Mouse (Mus musculus) stomach, embryonic 15.5 days (tissue): ENCODE results near the gene Agpat4. TPM values are rescaled to one million over a fixed set of nuclear protein-coding genes. Genes with fewer than 3 reads are reported as not detected.

Experiments used
- ATAC-seq: fragments of 200-750 bp; cut with Nextera tagmentation; 2 replicates; pipeline ENCODE4 v1.8.0; 2017; ENCODE audit warnings: low read depth, moderate number of reproducible peaks, moderate TSS enrichment; ENCODE audit not compliant: insufficient read depth, low FRiP score
- H3K27ac ChIP-seq: fragments of 300-500 bp; sonication (generic); 2 replicates; pipeline ENCODE4 v1.5.1; 2015; ENCODE audit warnings: mild to moderate bottlenecking, inconsistent platforms
- H3K27me3 ChIP-seq: fragments of 300-500 bp; sonication (generic); replicated peaks from 2 replicates; pipeline ENCODE4 v1.6.1; 2015; ENCODE audit warnings: inconsistent platforms
- H3K36me3 ChIP-seq: fragments of 300-500 bp; sonication (generic); 2 replicates; pipeline ENCODE4 v1.6.1; 2015; ENCODE audit warnings: inconsistent platforms
- H3K4me1 ChIP-seq: fragments of 300-500 bp; sonication (generic); 2 replicates; pipeline ENCODE4 v1.6.1; 2015; ENCODE audit warnings: inconsistent platforms
- H3K4me2 ChIP-seq: fragments of 300-500 bp; sonication (generic); 2 replicates; pipeline ENCODE4 v1.6.1; 2015; ENCODE audit warnings: mild to moderate bottlenecking, inconsistent platforms
- H3K4me3 ChIP-seq: fragments of 300-500 bp; sonication (generic); replicated peaks from 2 replicates; pipeline ENCODE4 v1.5.1; 2015; ENCODE audit warnings: inconsistent platforms
- H3K9ac ChIP-seq: fragments of 300-500 bp; sonication (generic); 2 replicates; pipeline ENCODE4 v1.6.1; 2015; ENCODE audit warnings: inconsistent platforms
- H3K9me3 ChIP-seq: fragments of 300-500 bp; sonication (generic); 2 replicates; pipeline ENCODE4 v1.6.1; 2016; ENCODE audit warnings: inconsistent platforms
- WGBS: fragments of 180-500 bp; shearing (Covaris S2); methylation state at CpG from one replicate; pipeline ENCODE4 v1.1.7; 2015; 5-methylcytosine and 5-hydroxymethylcytosine counted together
- polyA plus RNA-seq: library from polyadenylated mRNA; unstranded; fragments of >200 nt; fragmentation: Nextera tagmentation; extraction: Ambion mirVana; gene quantifications from 2 replicates; pipeline ENCODE4 v1.2.1, GENCODE M21; 2015

The Agpat4 gene
- polyA plus RNA-seq, 1 experiment from 2014 or later = 32.5 TPM

GRCm38 (mm10) chr17:12150970-12151369 is 32.5 kb downstream of the Agpat4 start:
- H3K4me1 ChIP-seq = no peaks in the 10 kb centered on the region
- ATAC-seq = peak; percentile 56; the same call in 1 of the 2 replicates
- H3K27ac ChIP-seq = no peak overlapping the region
- 0 out of 2 replicates have a peak, but pooled peaks cover 6% of the 10 kb centered on the region for H3K36me3 ChIP-seq
- no peak overlapping the region for H3K4me2 ChIP-seq
- H3K9me3 ChIP-seq = no peaks in the 10 kb centered on the region
- 95% methylated on average over 2 of the region's 2 CpGs for WGBS
- no peak overlapping the region for H3K9ac ChIP-seq
- H3K27me3 ChIP-seq = no peaks in the 10 kb centered on the region
- H3K4me3 ChIP-seq = no peak overlapping the region

GRCm38 (mm10) chr17:12154260-12154659 is 35.8 kb downstream of the Agpat4 start:
- H3K4me2 ChIP-seq = no peak overlapping the region
- no peaks in the 10 kb centered on the region for H3K27me3 ChIP-seq
- H3K9ac ChIP-seq = no peak overlapping the region
- H3K27ac ChIP-seq = no peak overlapping the region
- no peaks in the 10 kb centered on the region for H3K9me3 ChIP-seq
- WGBS = 65% methylated on average over 2 of the region's 2 CpGs
- H3K4me1 ChIP-seq = no peaks in the 10 kb centered on the region
- no peak overlapping the region for H3K4me3 ChIP-seq
- ATAC-seq = no peak
- 0 out of 2 replicates have a peak, but pooled peaks cover 6% of the 10 kb centered on the region for H3K36me3 ChIP-seq

- Histone ChIP-seq H3K4me1 (no peaks in the 10 kb centered on the region), H3K9me3 (no peaks in the 10 kb centered on the region), H3K4me2 (no peak overlapping the region), H3K36me3 (0 out of 2 replicates have a peak, but pooled peaks cover 6% of the 10 kb centered on the region), H3K9ac (no peak overlapping the region), H3K4me3 (no peak overlapping the region), H3K27ac (no peak overlapping the region), H3K27me3 (no peaks in the 10 kb centered on the region)
- ATAC-seq = no peak
- WGBS = 83% methylated on average over 6 of the region's 6 CpGs
Measured at GRCm38 (mm10) chr17:12155236-12155635, 36.7 kb downstream of the Agpat4 start.

- no peak overlapping the region for H3K4me2 ChIP-seq
- H3K9ac ChIP-seq = no peak overlapping the region
- H3K27me3 ChIP-seq = no peaks in the 10 kb centered on the region
- 0 out of 2 replicates have a peak, but pooled peaks cover 6% of the 10 kb centered on the region for H3K36me3 ChIP-seq
- H3K4me3 ChIP-seq = no peak overlapping the region
- no peak overlapping the region for H3K27ac ChIP-seq
- no peaks in the 10 kb centered on the region for H3K4me1 ChIP-seq
- H3K9me3 ChIP-seq = no peaks in the 10 kb centered on the region
- no peak for ATAC-seq
- WGBS = 84% methylated on average over 4 of the region's 4 CpGs
Measured at GRCm38 (mm10) chr17:12155872-12156271, 37.4 kb downstream of the Agpat4 start.

- 0 out of 2 replicates have a peak, but pooled peaks cover 6% of the 10 kb centered on the region for H3K36me3 ChIP-seq
- no peaks in the 10 kb centered on the region for H3K4me1 ChIP-seq
- H3K9ac ChIP-seq = no peak overlapping the region
- no peak overlapping the region for H3K4me3 ChIP-seq
- H3K27me3 ChIP-seq = no peaks in the 10 kb centered on the region
- 82% methylated on average over 3 of the region's 3 CpGs for WGBS
- no peak for ATAC-seq
- H3K9me3 ChIP-seq = no peaks in the 10 kb centered on the region
- no peak overlapping the region for H3K4me2 ChIP-seq
- no peak overlapping the region for H3K27ac ChIP-seq
Measured at GRCm38 (mm10) chr17:12156661-12157060, 38.2 kb downstream of the Agpat4 start.

GRCm38 (mm10) chr17:12157203-12157602 is 38.7 kb downstream of the Agpat4 start:
- Histone ChIP-seq H3K9me3 (no peaks in the 10 kb centered on the region), H3K27me3 (no peaks in the 10 kb centered on the region), H3K36me3 (0 out of 2 replicates have a peak, but pooled peaks cover 3% of the 10 kb centered on the region), H3K4me1 (no peaks in the 10 kb centered on the region), H3K4me2 (no peak overlapping the region), H3K9ac (no peak overlapping the region), H3K27ac (no peak overlapping the region), H3K4me3 (no peak overlapping the region)
- WGBS = 95% methylated on average over 2 of the region's 2 CpGs
- no peak for ATAC-seq

GRCm38 (mm10) chr17:12159187-12160060 is 40.9 kb downstream of the Agpat4 start:
- Histone ChIP-seq H3K27me3 (no peaks in the 10 kb centered on the region), H3K36me3 (no peaks in the 10 kb centered on the region), H3K4me1 (peaks cover 10% of the 10 kb centered on the region; the same call in 1 of the 2 replicates), H3K9ac (no peak overlapping the region), H3K4me2 (no peak overlapping the region), H3K9me3 (no peaks in the 10 kb centered on the region), H3K4me3 (no peak overlapping the region), H3K27ac (no peak overlapping the region)
- WGBS = 86% methylated on average over 16 of the region's 16 CpGs
- ATAC-seq = no peak

- Histone ChIP-seq H3K4me2 (no peak overlapping the region), H3K9ac (no peak overlapping the region), H3K36me3 (no peaks in the 10 kb centered on the region), H3K4me1 (peaks cover 10% of the 10 kb centered on the region; the same call in 1 of the 2 replicates), H3K27me3 (no peaks in the 10 kb centered on the region), H3K9me3 (no peaks in the 10 kb centered on the region), H3K27ac (no peak overlapping the region), H3K4me3 (no peak overlapping the region)
- WGBS = 84% methylated on average over 5 of the region's 5 CpGs
- no peak for ATAC-seq
Measured at GRCm38 (mm10) chr17:12160061-12160421, 41.5 kb downstream of the Agpat4 start.

GRCm38 (mm10) chr17:12160540-12160939 is 42.0 kb downstream of the Agpat4 start:
- WGBS = 87% methylated on average over 2 of the region's 2 CpGs
- Histone ChIP-seq H3K36me3 (no peaks in the 10 kb centered on the region), H3K4me1 (peaks cover 10% of the 10 kb centered on the region; the same call in 1 of the 2 replicates), H3K4me3 (no peak overlapping the region), H3K9ac (no peak overlapping the region), H3K4me2 (no peak overlapping the region), H3K27ac (no peak overlapping the region), H3K27me3 (no peaks in the 10 kb centered on the region), H3K9me3 (no peaks in the 10 kb centered on the region)
- ATAC-seq = no peak

- 93% methylated on average over 13 of the region's 13 CpGs for WGBS
- no peak for ATAC-seq
- H3K27ac ChIP-seq = no peak overlapping the region
Measured at GRCm38 (mm10) chr17:12160984-12161764, 42.7 kb downstream of the Agpat4 start.

GRCm38 (mm10) chr17:12161877-12162276 is 43.4 kb downstream of the Agpat4 start:
- H3K4me1 ChIP-seq = peaks cover 10% of the 10 kb centered on the region; the same call in 1 of the 2 replicates
- H3K9me3 ChIP-seq = no peaks in the 10 kb centered on the region
- 95% methylated on average over 7 of the region's 7 CpGs for WGBS
- H3K9ac ChIP-seq = no peak overlapping the region
- H3K4me2 ChIP-seq = no peak overlapping the region
- ATAC-seq = no peak
- H3K4me3 ChIP-seq = no peak overlapping the region
- no peak overlapping the region for H3K27ac ChIP-seq
- H3K27me3 ChIP-seq = no peaks in the 10 kb centered on the region
- no peaks in the 10 kb centered on the region for H3K36me3 ChIP-seq

More at GRCm38 (mm10) chr17:12160984-12161764, 42.7 kb downstream of the Agpat4 start:
- Histone ChIP-seq H3K9ac (no peak overlapping the region), H3K27me3 (no peaks in the 10 kb centered on the region), H3K4me1 (peaks cover 10% of the 10 kb centered on the region; the same call in 1 of the 2 replicates), H3K36me3 (no peaks in the 10 kb centered on the region), H3K4me2 (no peak overlapping the region), H3K9me3 (no peaks in the 10 kb centered on the region), H3K4me3 (no peak overlapping the region)

- Histone ChIP-seq H3K9ac (no peak overlapping the region), H3K4me3 (no peak overlapping the region), H3K36me3 (no peaks in the 10 kb centered on the region), H3K9me3 (no peaks in the 10 kb centered on the region), H3K27ac (no peak overlapping the region), H3K27me3 (no peaks in the 10 kb centered on the region), H3K4me1 (peaks cover 10% of the 10 kb centered on the region), H3K4me2 (no peak overlapping the region)
- ATAC-seq = no peak
- WGBS = 65% methylated on average over 4 of the region's 4 CpGs
Measured at GRCm38 (mm10) chr17:12162824-12163223, 44.3 kb downstream of the Agpat4 start.
